ENCODE assay signal across 21 mouse cellular contexts in genomic region chr17:84738073-84738797, GRCm38 (mm10). TPM values are rescaled to one million over a fixed set of nuclear protein-coding genes. Genes with fewer than 3 reads are reported as not detected.
DNase-seq lines count a peak whose midpoint lies in the region; ATAC-seq and TF ChIP-seq lines count a peak whose summit lies in the region.
"Had no signal": no experiment of that assay in that cellular context is flagged by ENCODE, and none has a peak within 500 bp of the region (broad histone marks: within the 10 kb centered on the region; RNA-seq: fewer than 3 reads in every experiment).

No protein-coding gene starts in this region.

- ATAC-seq in liver, embryonic 11.5 days (replicated peaks; ENCODE audit: low FRiP score) = no peak
- ATAC-seq in embryonic facial prominence, embryonic 13.5 days (ENCODE audit: insufficient number of reproducible peaks, insufficient read depth, low FRiP score, low TSS enrichment, low read depth) = no peak
- peak; percentile 90 for ATAC-seq in liver, embryonic 16.5 days (ENCODE audit: low read depth)
- no peak for ATAC-seq in kidney, embryonic 14.5 days (ENCODE audit: low FRiP score, low TSS enrichment)
- ATAC-seq: forebrain, embryonic 13.5 days; midbrain, embryonic 15.5 days had no signal

- peaks cover 13% of the 10 kb centered on the region; the same call in 1 of the 2 replicates for H3K79me2 ChIP-seq in liver, adult 2 months (ENCODE audit: control insufficient read depth, insufficient read depth, low read length)

- H3K27ac ChIP-seq in liver, adult 2 months (replicated peaks; ENCODE audit: insufficient read depth, low read depth, low read length) = peak overlapping the region; percentile 98
- no peak overlapping the region for H3K27ac ChIP-seq in liver, embryonic 11.5 days (ENCODE audit: low read depth, low read length)
- peak overlapping the region; percentile 81 for H3K27ac ChIP-seq in embryonic facial prominence, embryonic 13.5 days
- H3K27ac ChIP-seq in liver, embryonic 16.5 days (ENCODE audit: low read length) = no peak overlapping the region
- no peak overlapping the region for H3K27ac ChIP-seq in kidney, embryonic 14.5 days (ENCODE audit: low read depth, low read length)
- H3K27ac ChIP-seq: forebrain, embryonic 13.5 days; heart, adult 2 months; hindbrain, embryonic 13.5 days; limb, embryonic 12.5 days; midbrain, embryonic 15.5 days had no signal

- DNase-seq in liver, adult 2 months (ENCODE audit: extremely low read depth, low read depth, low spot score) = peak; percentile 99
- no peak for DNase-seq in liver, embryonic 11.5 days (ENCODE audit: low spot score)
- DNase-seq in cerebellum, adult 9-10 months = peak; percentile 52
- DNase-seq in thymus, postnatal 10 days (ENCODE audit: low spot score in 2 of 2) = no peak
- DNase-seq in lung, adult 18-20 months = no peak
- DNase-seq: adrenal gland, adult 8-10 months; heart, adult 2 months; kidney, adult 2 months; kidney, postnatal 4 days; lung, postnatal 4 days; thymus, postnatal 36 days had no signal

- peak overlapping the region; percentile 47 for H3K4me3 ChIP-seq in liver, adult 2 months (ENCODE audit: insufficient read depth, low read depth, low read length)
- H3K4me3 ChIP-seq in liver, embryonic 11.5 days (ENCODE audit: low read depth, low read length) = no peak overlapping the region
- H3K4me3 ChIP-seq in embryonic facial prominence, embryonic 13.5 days = no peak overlapping the region
- no peak overlapping the region for H3K4me3 ChIP-seq in liver, embryonic 16.5 days (ENCODE audit: low read depth, low read length)
- H3K4me3 ChIP-seq in kidney, embryonic 14.5 days (ENCODE audit: low read length) = no peak overlapping the region
- H3K4me3 ChIP-seq: forebrain, embryonic 13.5 days; heart, adult 2 months; hindbrain, embryonic 13.5 days; limb, embryonic 12.5 days; midbrain, embryonic 15.5 days had no signal

- H3K9ac ChIP-seq in liver, adult 2 months (ENCODE audit: low read depth, low read length) = peak overlapping the region; percentile 80
- H3K9ac ChIP-seq in liver, embryonic 11.5 days (ENCODE audit: low read depth, low read length) = no peak overlapping the region
- no peak overlapping the region for H3K9ac ChIP-seq in embryonic facial prominence, embryonic 13.5 days
- H3K9ac ChIP-seq in liver, embryonic 16.5 days (ENCODE audit: low read depth, low read length) = no peak overlapping the region
- no peak overlapping the region for H3K9ac ChIP-seq in kidney, embryonic 14.5 days (ENCODE audit: low read depth, low read length)
- H3K9ac ChIP-seq: forebrain, embryonic 13.5 days; hindbrain, embryonic 13.5 days; limb, embryonic 12.5 days; midbrain, embryonic 15.5 days had no signal

- no peak for TF ChIP-seq CTCF in liver, adult 2 months (IDR thresholded peaks at IDR 0.05; ENCODE audit: low read depth, low read length)

- H3K4me1 ChIP-seq in liver, adult 2 months (ENCODE audit: control insufficient read depth, insufficient read depth, low read length) = peaks cover 34% of the 10 kb centered on the region
- H3K4me1 ChIP-seq in liver, embryonic 11.5 days (replicated peaks; ENCODE audit: control insufficient read depth, insufficient read depth, low read length) = no peaks in the 10 kb centered on the region
- H3K4me1 ChIP-seq in embryonic facial prominence, embryonic 13.5 days = peaks cover 27% of the 10 kb centered on the region
- H3K4me1 ChIP-seq in liver, embryonic 16.5 days (ENCODE audit: control insufficient read depth, low read depth, low read length) = peaks cover 4% of the 10 kb centered on the region
- no peaks in the 10 kb centered on the region for H3K4me1 ChIP-seq in kidney, embryonic 14.5 days (ENCODE audit: control insufficient read depth, insufficient read depth, low read length)

- no peaks in the 10 kb centered on the region for H3K27me3 ChIP-seq in liver, adult 2 months (ENCODE audit: control insufficient read depth, insufficient read depth, low read length)
- H3K27me3 ChIP-seq in liver, embryonic 11.5 days (replicated peaks; ENCODE audit: control insufficient read depth, insufficient read depth, low read length) = no peaks in the 10 kb centered on the region
- no peaks in the 10 kb centered on the region for H3K27me3 ChIP-seq in embryonic facial prominence, embryonic 13.5 days
- H3K27me3 ChIP-seq in liver, embryonic 16.5 days (ENCODE audit: control insufficient read depth, insufficient read depth, low read depth, low read length) = no peaks in the 10 kb centered on the region
- H3K27me3 ChIP-seq in kidney, embryonic 14.5 days (ENCODE audit: control insufficient read depth, insufficient read depth, low read length) = no peaks in the 10 kb centered on the region
- H3K27me3 ChIP-seq: forebrain, embryonic 13.5 days; hindbrain, embryonic 13.5 days; limb, embryonic 12.5 days; midbrain, embryonic 15.5 days had no signal

- H3K9me3 ChIP-seq in liver, embryonic 11.5 days (ENCODE audit: control insufficient read depth, low read length) = no peaks in the 10 kb centered on the region
- no peaks in the 10 kb centered on the region for H3K9me3 ChIP-seq in embryonic facial prominence, embryonic 13.5 days
- no peaks in the 10 kb centered on the region for H3K9me3 ChIP-seq in liver, embryonic 16.5 days (replicated peaks; ENCODE audit: control insufficient read depth, low read length)
- H3K9me3 ChIP-seq in kidney, embryonic 14.5 days (ENCODE audit: control insufficient read depth, low read length) = no peaks in the 10 kb centered on the region
- H3K9me3 ChIP-seq: forebrain, embryonic 13.5 days; G1E; hindbrain, embryonic 13.5 days; limb, embryonic 12.5 days; midbrain, embryonic 15.5 days had no signal

- H3K36me3 ChIP-seq in liver, adult 2 months (ENCODE audit: control insufficient read depth, insufficient read depth, low read length) = peaks cover 22% of the 10 kb centered on the region
- peaks cover 12% of the 10 kb centered on the region for H3K36me3 ChIP-seq in liver, embryonic 11.5 days (ENCODE audit: control insufficient read depth, insufficient read depth, low read length)
- H3K36me3 ChIP-seq in embryonic facial prominence, embryonic 13.5 days = peaks cover 11% of the 10 kb centered on the region; the same call in 1 of the 2 replicates
- H3K36me3 ChIP-seq in liver, embryonic 16.5 days (ENCODE audit: control insufficient read depth, insufficient read depth) = no peaks in the 10 kb centered on the region; the same call in 1 of the 2 replicates
- H3K36me3 ChIP-seq in kidney, embryonic 14.5 days (ENCODE audit: control insufficient read depth, insufficient read depth, low read length) = peaks cover 17% of the 10 kb centered on the region; the same call in 1 of the 2 replicates
- H3K36me3 ChIP-seq: midbrain, embryonic 15.5 days had no signal

- TF ChIP-seq POLR2A in liver, adult 2 months (IDR thresholded peaks at IDR 0.05; ENCODE audit: extremely low read depth, insufficient read depth, low read length) = no peak

- WGBS in liver, adult 2 months = 34% methylated on average over 9 of the region's 9 CpGs
- WGBS in liver, embryonic 11.5 days = 88% methylated on average over 9 of the region's 9 CpGs
- 31% methylated on average over 9 of the region's 9 CpGs for whole genome bisulfite sequencing in embryonic facial prominence, embryonic 13.5 days
- WGBS in liver, embryonic 16.5 days (ENCODE audit: insufficient replicate concordance) = 76% methylated on average over 9 of the region's 9 CpGs
- WGBS in kidney, embryonic 14.5 days = 82% methylated on average over 9 of the region's 9 CpGs

- H3K4me2 ChIP-seq in liver, embryonic 11.5 days = no peak overlapping the region
- H3K4me2 ChIP-seq in embryonic facial prominence, embryonic 13.5 days = peak overlapping the region; percentile 9
- no peak overlapping the region for H3K4me2 ChIP-seq in liver, embryonic 16.5 days (ENCODE audit: low read depth, low read length)
- H3K4me2 ChIP-seq in kidney, embryonic 14.5 days (replicated peaks; ENCODE audit: low read depth, low read length) = no peak overlapping the region
- H3K4me2 ChIP-seq: forebrain, embryonic 13.5 days; hindbrain, embryonic 13.5 days; limb, embryonic 12.5 days; midbrain, embryonic 15.5 days had no signal

RNA-seq across cellular contexts. Expression of gene Lrpprc, which starts 52.4 kb away (rescaled TPM):
- 101 and 103 TPM in 2 replicates for total RNA-seq in liver, adult 2 months (2014; rRNA removed)
- polyA plus RNA-seq in liver, adult 2 months (2012; rRNA removed) = 15.3 and 17.4 TPM in 2 replicates
- 84.9 and 97.9 TPM in 2 replicates for polyA plus RNA-seq in liver, embryonic 11.5 days (2014; fragmentation: Nextera tagmentation; extraction: Ambion mirVana)
- 41.1 and 44.8 TPM in 2 replicates for polyA plus RNA-seq in embryonic facial prominence, embryonic 13.5 days (2015; fragmentation: Nextera tagmentation; extraction: Ambion mirVana)
- 41.4 and 41.6 TPM in 2 replicates for polyA plus RNA-seq in liver, embryonic 16.5 days (2015; fragmentation: Nextera tagmentation; extraction: Ambion mirVana)
- 26.9 and 64.7 TPM in 2 replicates for polyA plus RNA-seq in kidney, embryonic 14.5 days (2014; fragmentation: Nextera tagmentation; extraction: Ambion mirVana)

RNA-seq across cellular contexts. Expression of gene Abcg5, which starts 55.4 kb away (rescaled TPM):
- 109 and 133 TPM in 2 replicates for total RNA-seq in liver, adult 2 months (2014; rRNA removed)
- 100 and 118 TPM in 2 replicates for polyA plus RNA-seq in liver, adult 2 months (2012; rRNA removed)
- polyA plus RNA-seq in liver, embryonic 11.5 days (2014; fragmentation: Nextera tagmentation; extraction: Ambion mirVana) = 0.18 and 0.53 TPM in 2 replicates
- 3.0 and 4.8 TPM in 2 replicates for polyA plus RNA-seq in embryonic facial prominence, embryonic 13.5 days (2015; fragmentation: Nextera tagmentation; extraction: Ambion mirVana)
- polyA plus RNA-seq in liver, embryonic 16.5 days (2015; fragmentation: Nextera tagmentation; extraction: Ambion mirVana) = 0.48 and 0.63 TPM in 2 replicates
- 5.8 and 6.6 TPM in 2 replicates for polyA plus RNA-seq in kidney, embryonic 14.5 days (2014; fragmentation: Nextera tagmentation; extraction: Ambion mirVana)
- total RNA-seq: gastrocnemius, adult 18-20 months; heart, adult 2 months; left cerebral cortex, adult 18-20 months had no signal
- polyA plus RNA-seq: G1E; heart, adult 2 months had no signal

Comparison
In these comparisons a context has a peak if more than half of its experiments do, and no peak if none do; other contexts are left out.
1. DNase-seq: peak in liver, adult 2 months (single experiment) and cerebellum, adult 9-10 months (single experiment); none in liver, embryonic 11.5 days (single experiment), thymus, postnatal 10 days (0 of 2) and lung, adult 18-20 months (0 of 2).
2. H3K27ac ChIP-seq: peak in liver, adult 2 months (single experiment) and embryonic facial prominence, embryonic 13.5 days (single experiment); none in liver, embryonic 11.5 days (single experiment), liver, embryonic 16.5 days (single experiment) and kidney, embryonic 14.5 days (single experiment).
3. RNA of gene Abcg5, which starts 55.4 kb away (polyA plus RNA-seq): 100 to 118 TPM in liver, adult 2 months; 5.8 to 6.6 TPM in kidney, embryonic 14.5 days, 3.0 to 4.8 TPM in embryonic facial prominence, embryonic 13.5 days, 0.48 to 0.63 TPM in liver, embryonic 16.5 days and 0.18 to 0.53 TPM in liver, embryonic 11.5 days; every median in the first group is over 10 times any median in the second.